Mouse (Mus musculus) gastrocnemius, postnatal 25 days (tissue): ENCODE data around the gene Frat1. TPM values are rescaled to one million over a fixed set of nuclear protein-coding genes. Genes with fewer than 3 reads are reported as not detected.
"Not testable (repeated sequence)": the region's sequence is repeated elsewhere in the genome, so short reads cannot be mapped to it uniquely, and the experiment has no call there.

Experiments
- DNase-seq: peaks from one replicate; pipeline ENCODE4 v3.0.0; 2022
- total RNA-seq, 2 experiments: library from RNA; stranded (reverse); gene quantifications; 1 replicate in 1 of 2; 2 replicates in 1 of 2; pipeline ENCODE4 v1.2.3; 2021

The Frat1 gene
- total RNA-seq, 2 experiments from 2014 or later, result 5.9 to 7.3 TPM

DNA sequence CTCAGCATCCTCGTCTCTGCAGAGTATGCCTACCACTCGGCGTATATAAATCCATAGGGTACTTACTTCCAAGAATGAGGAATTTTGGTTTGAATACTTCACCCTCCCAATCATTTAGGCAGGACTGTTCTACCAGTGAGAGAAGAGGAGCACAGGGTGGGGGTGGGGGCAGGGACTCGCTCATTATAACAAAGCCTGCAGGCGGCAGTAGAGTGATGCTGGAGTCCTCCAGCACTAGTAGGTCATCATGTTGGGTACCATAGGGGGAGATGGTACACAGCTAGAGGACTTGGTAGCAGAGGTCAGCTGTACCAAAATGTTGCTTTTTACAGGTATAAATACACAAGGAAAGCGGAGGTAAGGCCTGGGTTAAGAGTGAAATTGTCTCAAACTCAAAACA, 14.6 kb downstream of the Frat1 start:
- no peak for DNase-seq

DNA sequence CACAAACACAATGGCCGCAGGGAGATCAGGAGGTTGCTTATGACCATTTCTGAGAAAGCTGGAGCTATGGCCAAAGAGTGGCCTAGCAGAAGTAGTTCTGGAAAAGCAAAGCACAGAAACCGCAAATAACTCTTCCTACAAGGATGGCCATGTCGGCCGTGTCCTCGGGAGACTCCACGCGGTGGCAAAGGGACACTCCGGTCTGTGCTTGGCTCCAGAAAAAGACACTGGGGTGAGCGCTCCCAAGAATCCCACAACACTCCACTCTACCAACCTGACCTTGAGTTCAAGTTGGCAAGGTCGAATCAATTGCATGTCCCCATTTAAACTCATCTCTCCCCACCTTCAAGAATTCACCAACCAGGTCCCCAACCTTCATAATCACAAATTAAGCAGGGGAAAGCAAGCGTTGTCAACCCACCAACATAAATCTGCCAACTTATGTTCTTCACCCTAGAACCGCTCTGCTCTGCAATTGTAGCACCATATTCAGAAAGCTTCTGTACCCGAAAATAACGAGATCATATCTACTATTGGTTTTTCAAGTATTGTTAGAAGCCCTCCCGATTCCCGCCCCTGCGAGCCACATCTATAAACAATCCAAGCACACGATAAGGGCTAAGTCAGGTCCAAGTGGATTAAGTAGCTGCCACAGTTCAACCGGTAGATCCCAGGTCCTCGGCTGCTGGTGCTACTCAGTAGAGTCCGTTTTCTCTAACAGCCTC, 16.8 kb downstream of the Frat1 start:
- DNase-seq, result peak; percentile 50

DNA sequence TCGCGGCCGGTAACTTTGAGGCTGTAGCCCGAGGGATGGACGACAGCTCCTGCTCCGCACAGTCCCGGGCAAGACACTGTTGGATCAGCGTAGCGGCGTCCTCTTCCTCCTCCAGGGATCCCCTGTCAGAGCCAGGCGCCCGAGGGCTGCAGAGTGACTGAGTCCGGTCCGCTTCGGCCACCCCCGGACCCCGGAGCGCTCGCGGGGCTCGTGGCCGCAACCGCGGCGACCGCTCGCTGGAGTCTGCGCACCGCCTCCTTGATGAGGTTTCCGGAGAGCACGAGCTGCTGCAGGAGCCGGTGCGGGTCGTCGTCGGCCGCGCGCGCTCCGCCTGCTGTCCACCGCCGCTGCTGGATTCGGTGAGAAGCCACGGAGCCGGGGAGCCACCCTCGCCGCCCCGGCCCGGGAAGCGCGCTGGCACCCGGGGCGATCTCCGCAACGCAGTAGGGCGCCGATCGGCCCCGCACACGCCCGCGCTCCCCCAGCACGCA, 17.4 kb downstream of the Frat1 start:
- peak; percentile 50 for DNase-seq

- DNase-seq, result peak; percentile 66
These were observed 17.8 kb downstream of the Frat1 start for GRCm38 (mm10) chr19:41847614-41847991.

GRCm38 (mm10) chr19:41847992-41848851, 18.5 kb downstream of the Frat1 start, which contains the start of gene Frat2:
TSS of gene Frat2 (minus strand) at chr19:41848132.
- DNase-seq, result peak; percentile 91

DNA sequence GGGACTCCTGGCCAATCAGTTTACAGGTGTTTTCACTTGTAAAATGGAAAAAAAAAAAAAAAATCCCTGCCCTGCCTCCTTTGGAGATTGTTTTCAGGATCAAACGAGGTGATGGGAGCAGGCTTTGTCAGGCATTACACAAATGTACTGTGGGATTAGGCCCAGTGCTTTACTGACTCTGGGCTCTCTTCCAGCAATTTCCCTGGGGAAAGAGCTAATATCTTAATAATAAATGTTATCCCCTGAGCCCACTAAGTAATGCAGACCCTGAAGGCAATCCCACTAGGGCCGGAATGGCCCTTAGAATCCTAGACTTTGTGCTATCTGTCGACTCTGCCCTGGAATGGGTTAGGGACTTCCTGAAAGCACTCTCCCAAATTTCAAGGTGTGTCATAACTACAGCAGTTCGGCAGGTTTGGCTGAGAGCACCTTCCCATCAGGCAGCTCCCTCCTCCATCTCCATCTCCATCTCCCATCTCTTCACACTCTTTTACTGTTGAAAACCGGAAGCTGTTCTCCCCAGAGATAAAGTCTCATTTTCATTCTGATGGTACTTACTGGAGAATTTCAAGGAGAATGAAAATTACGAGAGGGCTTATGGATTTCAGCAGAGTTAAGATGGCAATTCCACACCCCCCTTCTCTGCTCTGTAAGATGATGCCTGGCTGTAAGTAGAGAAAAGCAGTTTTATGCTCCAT, 20.4 kb downstream of the Frat1 start:
- no peak for DNase-seq

DNA sequence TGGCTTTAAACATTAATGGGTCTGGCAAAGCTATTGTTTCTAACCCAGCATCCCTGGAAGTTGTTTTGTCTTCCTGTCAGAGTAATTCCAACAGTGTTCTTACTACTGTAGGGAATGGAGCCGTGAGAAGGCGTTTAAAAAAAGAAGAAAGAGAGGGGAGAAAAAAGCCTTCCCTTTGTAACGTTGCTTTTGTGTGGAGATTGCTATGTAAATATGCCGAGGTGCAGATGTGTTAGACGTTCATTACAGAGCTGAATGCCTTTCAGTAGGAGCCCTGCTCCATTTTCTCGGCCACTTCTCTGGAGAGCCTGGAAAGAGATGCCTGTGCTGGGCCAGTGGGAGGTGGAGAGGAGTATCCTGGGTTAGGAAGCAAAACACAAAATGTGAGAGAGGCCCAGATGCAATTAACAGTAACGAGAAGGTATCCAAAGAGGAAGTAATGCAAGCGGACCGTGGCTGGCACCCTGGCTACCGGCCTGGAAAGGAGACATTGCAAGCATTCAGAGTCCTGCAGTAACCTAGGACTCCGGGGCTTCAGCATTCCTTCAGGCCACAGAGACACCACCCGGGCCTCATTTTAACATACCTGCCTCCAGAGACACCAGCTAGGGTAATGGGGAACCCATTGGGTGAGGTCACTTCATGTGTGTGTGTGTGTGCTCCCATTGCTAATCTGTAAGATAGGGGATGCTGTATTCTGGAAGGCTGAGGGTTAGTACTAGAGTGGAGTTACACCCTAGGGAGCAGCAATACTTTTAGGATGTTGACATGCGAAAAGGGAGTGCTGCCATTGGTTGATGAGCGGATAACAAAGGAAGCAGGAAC, 21.2 kb downstream of the Frat1 start:
- DNase-seq, result no peak

DNA sequence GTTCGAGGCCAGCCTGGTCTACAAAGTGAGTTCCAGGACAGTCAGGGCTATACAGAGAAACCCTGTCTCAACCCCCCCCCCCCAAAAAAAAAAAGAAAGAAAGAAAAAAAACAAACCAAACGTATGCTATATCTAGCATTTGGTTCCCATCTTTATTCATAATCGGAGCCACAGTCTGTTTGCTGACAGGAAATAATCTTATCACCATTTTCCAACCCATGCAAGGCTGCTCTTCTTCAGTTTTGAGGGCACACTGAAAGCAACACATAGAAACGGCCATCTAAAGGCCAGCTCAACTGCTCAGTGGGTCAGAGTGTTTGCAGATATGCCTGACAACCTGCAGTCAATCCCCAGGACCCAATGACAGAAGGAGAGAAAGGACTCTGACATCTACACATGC, 22.7 kb downstream of the Frat1 start:
- no peak for DNase-seq

DNA sequence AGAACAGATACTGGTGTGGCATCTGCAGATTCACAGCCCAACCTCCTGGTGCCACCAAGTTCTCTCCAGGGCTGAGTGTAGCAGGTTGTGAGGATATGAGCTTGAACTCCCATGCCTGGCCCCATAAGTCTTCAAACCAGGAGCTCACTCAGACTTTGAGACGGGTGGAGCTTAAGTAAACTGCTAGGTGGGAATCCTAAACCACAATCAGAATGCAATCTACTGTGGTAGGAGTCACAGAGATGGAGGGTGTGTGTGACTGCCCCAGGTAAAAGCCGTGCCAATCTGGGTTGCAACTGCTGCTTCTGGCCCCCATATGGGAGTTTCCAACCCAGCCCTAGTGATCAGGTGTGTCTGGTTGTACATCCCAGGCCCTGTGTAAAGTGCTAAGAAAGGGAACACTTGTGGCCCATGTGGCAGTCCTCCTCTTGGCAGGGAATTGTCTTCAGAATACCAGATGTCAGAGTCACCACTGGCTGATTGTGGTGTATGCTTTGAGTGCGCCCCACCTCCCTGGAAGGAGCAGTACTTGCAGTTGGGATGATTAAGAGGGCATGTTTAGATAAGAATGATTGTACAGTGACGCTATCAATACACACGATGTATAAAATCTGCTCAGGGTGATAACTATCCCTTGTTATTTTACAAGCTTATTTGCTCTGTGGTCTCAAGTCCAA, 27.5 kb downstream of the Frat1 start:
- no peak for DNase-seq

- no peak for DNase-seq
These were observed 28.1 kb downstream of the Frat1 start for GRCm38 (mm10) chr19:41857816-41858310.

DNA sequence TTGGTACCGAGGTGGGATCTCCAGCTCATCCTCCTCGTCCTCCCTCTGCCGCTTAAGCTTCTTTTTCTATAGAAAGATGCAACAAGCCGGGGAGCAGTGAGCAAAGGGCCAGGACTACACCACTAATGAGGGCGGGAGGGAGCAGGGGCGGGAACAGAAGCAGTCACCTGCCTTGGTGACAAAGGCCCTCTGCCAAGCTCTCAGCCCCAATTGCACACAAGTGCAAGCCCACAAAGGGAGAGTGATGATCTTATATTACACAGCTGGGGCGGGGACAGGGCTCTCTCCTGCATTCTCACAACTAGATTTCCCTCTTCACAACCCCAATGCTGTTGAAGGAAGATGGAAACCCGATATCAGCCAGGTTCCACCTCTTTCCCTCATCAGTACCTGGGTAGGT, 36.9 kb downstream of the Frat1 start:
- no peak for DNase-seq

GRCm38 (mm10) chr19:41869296-41869695, 39.5 kb downstream of the Frat1 start:
- no peak for DNase-seq

GRCm38 (mm10) chr19:41869946-41870345, 40.2 kb downstream of the Frat1 start:
- not testable (repeated sequence) for DNase-seq

GRCm38 (mm10) chr19:41872285-41872684, 42.5 kb downstream of the Frat1 start:
- no peak for DNase-seq

DNA sequence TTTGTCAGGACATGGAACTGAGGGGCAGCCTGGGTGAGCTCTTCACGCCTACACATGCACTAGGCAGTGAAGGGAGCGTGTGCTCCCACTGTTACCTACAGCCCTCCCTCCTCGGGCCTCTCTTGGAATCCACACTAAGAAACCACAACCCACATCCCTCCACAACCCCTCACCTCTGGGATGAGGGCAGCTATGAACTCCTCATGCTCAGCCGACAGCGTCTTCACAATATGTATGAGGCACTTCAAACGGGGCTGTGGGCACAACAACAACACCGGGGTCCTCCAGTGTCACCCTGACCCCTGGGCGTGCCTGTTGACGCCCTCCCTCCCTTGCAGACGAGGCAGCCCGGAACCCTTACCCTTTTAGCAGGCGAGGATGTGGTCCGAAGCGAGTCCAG, 44.6 kb downstream of the Frat1 start:
- no peak for DNase-seq

- DNase-seq, result no peak
These were observed 52.1 kb downstream of the Frat1 start for GRCm38 (mm10) chr19:41881842-41882241.
